Mouse (Mus musculus) stomach, postnatal 0 days (tissue): ENCODE results near the gene Txndc5.

ENCODE experiments used
- CTCF ChIP-seq: IDR thresholded peaks from 2 replicates; pipeline ENCODE4 v1.5.1; 2016; ENCODE audit warnings: antibody characterized with exemption, low read depth, mild to moderate bottlenecking, moderate library complexity
- EP300 ChIP-seq: optimal IDR thresholded peaks from 2 replicates; pipeline ENCODE3; 2016; ENCODE audit warnings: antibody characterized with exemption

- no peak for TF ChIP-seq EP300
- TF ChIP-seq CTCF = no peak
These were observed 57.7 kb downstream of the Txndc5 start for GRCm38 (mm10) chr13:38470882-38471281.
